Mouse (Mus musculus) pancreas, adult 10 weeks (tissue): ENCODE measurements around the gene Olfr1051. TPM values are rescaled to one million over a fixed set of nuclear protein-coding genes. Genes with fewer than 3 reads are reported as not detected.

ENCODE experiments used
- polyA plus RNA-seq: library from polyadenylated mRNA; stranded (reverse); fragments of 350-450 nt; fragmentation: Illumina TruSeq; extraction: RNeasy Lipid Tissue Mini Kit (QIAGEN cat#74804); gene quantifications from one replicate; pipeline ENCODE4 v1.2.3, GENCODE M21; 2015; ENCODE audit warnings: low read depth, low replicate concordance; ENCODE audit not compliant: insufficient read depth

Gene Olfr1051
- not detected for polyA plus RNA-seq

GRCm38 (mm10) chr2:86278988-86279387, at the start of gene Olfr1051:
Gene Olfr1051 (minus strand): TSS chr2:86279088.

GRCm38 (mm10) chr2:86315184-86315583, 36.3 kb upstream of the Olfr1051 start, which contains the start of gene Olfr1053:
Gene Olfr1053 (minus strand): TSS chr2:86315284.

GRCm38 (mm10) chr2:86292155-86292554, 13.3 kb upstream of the Olfr1051 start, which contains the start of gene Olfr1052:
Gene Olfr1052 (plus strand): TSS chr2:86292455.

GRCm38 (mm10) chr2:86258228-86258627, 20.7 kb downstream of the Olfr1051 start, which contains the start of gene Olfr1049:
Gene Olfr1049 (minus strand): TSS chr2:86258328.

GRCm38 (mm10) chr2:86240189-86240588, 38.7 kb downstream of the Olfr1051 start, which contains the start of gene Olfr1048:
Gene Olfr1048 (minus strand): TSS chr2:86240289.

GRCm38 (mm10) chr2:86231301-86231700, 47.6 kb downstream of the Olfr1051 start, which contains the start of gene Olfr1047:
Gene Olfr1047 (minus strand): TSS chr2:86231401.

Other genes starting within 250 kb of the Olfr1051 start
- 0.17 TPM for gene Olfr1034, start 233.2 kb downstream of the Olfr1051 start, polyA plus RNA-seq
- gene Olfr1036, start 205.1 kb downstream of the Olfr1051 start, polyA plus RNA-seq: not detected
- not detected for gene Olfr1037, start 191.7 kb downstream of the Olfr1051 start, polyA plus RNA-seq
- gene Olfr1039, start 143.2 kb downstream of the Olfr1051 start, polyA plus RNA-seq: not detected
- not detected for gene Olfr1040, start 132.4 kb downstream of the Olfr1051 start, polyA plus RNA-seq
- not detected for gene Olfr1042, start 117.2 kb downstream of the Olfr1051 start, polyA plus RNA-seq
- not detected for gene Olfr1043, start 111.6 kb downstream of the Olfr1051 start, polyA plus RNA-seq
- not detected for gene Olfr1044, start 101.3 kb downstream of the Olfr1051 start, polyA plus RNA-seq
- gene Olfr52, start 93.4 kb downstream of the Olfr1051 start, polyA plus RNA-seq: not detected
- not detected for gene Olfr1045, start 76.1 kb downstream of the Olfr1051 start, polyA plus RNA-seq
- not detected for gene Olfr1046, start 59.8 kb downstream of the Olfr1051 start, polyA plus RNA-seq
- gene Olfr1047, start 47.7 kb downstream of the Olfr1051 start, polyA plus RNA-seq: not detected
- not detected for gene Olfr1048, start 38.8 kb downstream of the Olfr1051 start, polyA plus RNA-seq
- not detected for gene Olfr1049, start 20.8 kb downstream of the Olfr1051 start, polyA plus RNA-seq
- gene Olfr1052, start 13.4 kb upstream of the Olfr1051 start, polyA plus RNA-seq: not detected
- gene Olfr1053, start 36.2 kb upstream of the Olfr1051 start, polyA plus RNA-seq: not detected
- not detected for gene Olfr1054, start 56.3 kb upstream of the Olfr1051 start, polyA plus RNA-seq
- not detected for gene Olfr1055, start 71.2 kb upstream of the Olfr1051 start, polyA plus RNA-seq
- not detected for gene Olfr1056, start 83.4 kb upstream of the Olfr1051 start, polyA plus RNA-seq
- not detected for gene Olfr1057, start 99.3 kb upstream of the Olfr1051 start, polyA plus RNA-seq
- gene Olfr1058, start 109.5 kb upstream of the Olfr1051 start, polyA plus RNA-seq: not detected
- gene Olfr1061, start 135.0 kb upstream of the Olfr1051 start, polyA plus RNA-seq: not detected
- gene Olfr1062, start 147.7 kb upstream of the Olfr1051 start, polyA plus RNA-seq: not detected
- gene Olfr1065, start 171.5 kb upstream of the Olfr1051 start, polyA plus RNA-seq: not detected
- gene Olfr1066, start 177.2 kb upstream of the Olfr1051 start, polyA plus RNA-seq: not detected
- gene Olfr228, start 208.3 kb upstream of the Olfr1051 start, polyA plus RNA-seq: not detected
- gene Olfr1076, start 229.4 kb upstream of the Olfr1051 start, polyA plus RNA-seq: not detected